Mouse (Mus musculus) lung, embryonic 15.5 days (tissue): ENCODE results near the gene Gdf10. TPM values are rescaled to one million over a fixed set of nuclear protein-coding genes. Genes with fewer than 3 reads are reported as not detected.

ENCODE experiments used
- ATAC-seq: fragments of 200-750 bp; cut with Nextera tagmentation; 2 replicates; pipeline ENCODE4 v1.8.0; 2017; ENCODE audit warnings: moderate number of reproducible peaks, borderline replicate concordance; ENCODE audit not compliant: low FRiP score, low TSS enrichment; ENCODE audit errors: extremely low read depth
- H3K27ac ChIP-seq: fragments of 300-500 bp; sonication (generic); 2 replicates; pipeline ENCODE4 v1.5.1; 2015; ENCODE audit warnings: moderate library complexity, mild to moderate bottlenecking, inconsistent platforms
- H3K27me3 ChIP-seq: fragments of 300-500 bp; sonication (generic); 2 replicates; pipeline ENCODE4 v1.6.1; 2015; ENCODE audit warnings: inconsistent platforms
- H3K36me3 ChIP-seq: fragments of 300-500 bp; sonication (generic); 2 replicates; pipeline ENCODE4 v1.6.1; 2015; ENCODE audit warnings: inconsistent platforms
- H3K4me1 ChIP-seq: fragments of 300-500 bp; sonication (generic); 2 replicates; pipeline ENCODE4 v1.6.1; 2015; ENCODE audit warnings: inconsistent platforms
- H3K4me2 ChIP-seq: fragments of 300-500 bp; sonication (generic); 2 replicates; pipeline ENCODE4 v1.6.1; 2015; ENCODE audit warnings: inconsistent platforms, mild to moderate bottlenecking, moderate library complexity
- H3K4me3 ChIP-seq: fragments of 300-500 bp; sonication (generic); 2 replicates; pipeline ENCODE4 v1.5.1; 2015; ENCODE audit warnings: mild to moderate bottlenecking, inconsistent platforms
- H3K9ac ChIP-seq: fragments of 300-500 bp; sonication (generic); 2 replicates; pipeline ENCODE4 v1.6.1; 2015; ENCODE audit warnings: inconsistent platforms
- H3K9me3 ChIP-seq: fragments of 300-500 bp; sonication (generic); 2 replicates; pipeline ENCODE4 v1.6.1; 2016; ENCODE audit warnings: inconsistent platforms
- WGBS: fragments of 180-500 bp; shearing (Covaris S2); methylation state at CpG from one replicate; pipeline ENCODE4 v1.1.7; 2015; 5-methylcytosine and 5-hydroxymethylcytosine counted together
- polyA plus RNA-seq: library from polyadenylated mRNA; unstranded; fragments of >200 nt; fragmentation: Nextera tagmentation; extraction: Ambion mirVana; gene quantifications from 2 replicates; pipeline ENCODE4 v1.2.1, GENCODE M21; 2015

Gene Gdf10
- polyA plus RNA-seq, 1 experiment from 2014 or later, result 7.6 TPM

DNA sequence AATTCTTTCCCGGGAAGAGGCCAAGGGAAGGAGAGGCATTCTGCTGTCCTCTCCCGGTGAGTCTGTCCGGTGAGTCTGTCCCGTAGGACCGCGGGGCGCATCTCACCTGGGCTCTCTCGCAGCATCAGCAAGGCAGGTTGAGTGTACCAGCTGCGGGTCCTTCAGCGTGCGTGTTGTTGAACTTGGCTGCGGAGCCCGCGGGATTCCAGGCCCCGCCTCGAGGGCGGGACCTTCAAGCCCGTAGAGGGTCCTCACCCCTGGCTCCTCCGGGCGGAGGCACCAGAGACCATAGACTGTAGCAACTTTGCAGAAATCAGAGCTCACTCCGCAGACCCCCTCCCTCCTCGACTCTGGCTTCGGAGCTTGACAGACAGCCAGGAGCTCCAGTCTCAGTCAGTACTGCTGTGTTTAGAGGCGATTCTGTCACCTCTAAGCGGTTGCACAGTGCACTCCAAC lies 55.2 kb downstream of the Gdf10 start, which contains the start of gene Zfp488:
Zfp488 (minus strand) TSS at position 161 of the 456 bp plus-strand sequence.
- no peak within 1 kb of the TSS for H3K27ac ChIP-seq
- H3K4me1 ChIP-seq, result 0 out of 2 replicates have a peak, but pooled peaks cover 6% of the 10 kb centered on the region
- no peaks in the 10 kb centered on the region for H3K9me3 ChIP-seq
- H3K27me3 ChIP-seq, result peaks cover 11% of the 10 kb centered on the region; the same call in 1 of the 2 replicates
- H3K4me3 ChIP-seq, result peak within 1 kb of the TSS; percentile 30
- H3K4me2 ChIP-seq, result peak within 1 kb of the TSS; percentile 68
- H3K9ac ChIP-seq, result peak within 1 kb of the TSS; percentile 19; the same call in 1 of the 2 replicates
- 2% methylated on average over 25 of the region's 25 CpGs for WGBS
- no peaks in the 10 kb centered on the region for H3K36me3 ChIP-seq
- ATAC-seq, result peak; percentile 46; the same call in 1 of the 2 replicates

Other genes with a start within 250 kb of the Gdf10 start
- gene Gdf2, start 17.5 kb downstream of the Gdf10 start, polyA plus RNA-seq, result 0.05 TPM in 1 of 2 replicates, not detected in the other
- gene Rbp3, start 30.4 kb downstream of the Gdf10 start, polyA plus RNA-seq, result 0.02 TPM in 1 of 2 replicates, not detected in the other
- not detected in 2 replicates for gene Zfp488, start 55.2 kb downstream of the Gdf10 start, polyA plus RNA-seq
- not detected in 2 replicates for gene Gm30083, start 91.6 kb downstream of the Gdf10 start, polyA plus RNA-seq
- not detected in 2 replicates for gene Gm5460, start 93.2 kb downstream of the Gdf10 start, polyA plus RNA-seq
- gene Antxrl, start 129.1 kb downstream of the Gdf10 start, polyA plus RNA-seq, result not detected in 2 replicates
- 6.2 and 7.5 TPM in 2 replicates for gene Anxa8, start 162.4 kb downstream of the Gdf10 start, polyA plus RNA-seq
- 0.28 TPM in 1 of 2 replicates, not detected in the other for gene A630023A22Rik, start 179.2 kb downstream of the Gdf10 start, polyA plus RNA-seq
- 0.09 and 0.13 TPM in 2 replicates for gene Npy4r, start 228.9 kb downstream of the Gdf10 start, polyA plus RNA-seq